28 mouse cellular contexts compared by ENCODE assay signal in the genomic region with DNA sequence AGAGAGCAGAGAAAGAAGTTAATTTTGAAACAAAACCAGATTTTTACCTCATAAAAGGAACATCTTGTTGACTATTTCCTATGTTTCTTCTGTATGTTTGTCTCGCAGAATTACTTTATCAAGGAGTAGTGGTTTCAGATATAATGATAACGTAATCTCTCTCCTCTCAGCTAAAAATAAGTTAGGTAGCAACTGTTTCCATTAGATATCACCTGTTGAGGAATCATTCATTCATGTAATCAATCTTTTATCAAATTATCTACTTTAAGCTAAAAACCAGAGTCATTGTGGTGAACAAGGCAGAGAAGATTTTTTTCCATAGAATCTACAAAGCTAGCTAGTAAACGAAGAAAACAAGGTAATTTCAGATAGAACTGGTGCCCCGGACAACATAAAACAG. TPM values are rescaled to one million over a fixed set of nuclear protein-coding genes. Genes with fewer than 3 reads are reported as not detected.
"Had no signal": no experiment of that assay in that cellular context is flagged by ENCODE, and none has a peak within 500 bp of the region (broad histone marks: within the 10 kb centered on the region; RNA-seq: fewer than 3 reads in every experiment).

No protein-coding gene starts in this region.

- H3K9ac ChIP-seq: embryonic facial prominence, embryonic 12.5 days; embryonic facial prominence, embryonic 13.5 days; embryonic facial prominence, embryonic 15.5 days; forebrain, embryonic 12.5 days; forebrain, embryonic 13.5 days; forebrain, embryonic 15.5 days; forebrain, postnatal 0 days had no signal

- H3K27me3 ChIP-seq: embryonic facial prominence, embryonic 12.5 days; embryonic facial prominence, embryonic 13.5 days; embryonic facial prominence, embryonic 15.5 days; forebrain, embryonic 12.5 days; forebrain, embryonic 13.5 days; forebrain, embryonic 15.5 days had no signal

- H3K36me3 ChIP-seq: embryonic facial prominence, embryonic 10.5 days; embryonic facial prominence, embryonic 12.5 days; embryonic facial prominence, embryonic 13.5 days; embryonic facial prominence, embryonic 15.5 days; forebrain, embryonic 10.5 days; forebrain, embryonic 12.5 days; forebrain, embryonic 15.5 days; heart, embryonic 10.5 days had no signal

- H3K4me1 ChIP-seq: embryonic facial prominence, embryonic 10.5 days; embryonic facial prominence, embryonic 12.5 days; embryonic facial prominence, embryonic 13.5 days; embryonic facial prominence, embryonic 15.5 days; forebrain, embryonic 10.5 days; forebrain, embryonic 12.5 days; forebrain, embryonic 13.5 days; forebrain, embryonic 15.5 days; heart, embryonic 10.5 days had no signal

- H3K4me3 ChIP-seq: embryonic facial prominence, embryonic 10.5 days; embryonic facial prominence, embryonic 12.5 days; embryonic facial prominence, embryonic 13.5 days; embryonic facial prominence, embryonic 15.5 days; erythroblast, embryonic 14.5 days; forebrain, embryonic 10.5 days; forebrain, embryonic 12.5 days; forebrain, embryonic 13.5 days; forebrain, embryonic 15.5 days; gastrocnemius, adult 2 months; heart, adult 2 months; heart, embryonic 10.5 days had no signal

- H3K27ac ChIP-seq: embryonic facial prominence, embryonic 10.5 days; embryonic facial prominence, embryonic 12.5 days; embryonic facial prominence, embryonic 13.5 days; embryonic facial prominence, embryonic 15.5 days; forebrain, embryonic 10.5 days; forebrain, embryonic 12.5 days; forebrain, embryonic 13.5 days; forebrain, embryonic 15.5 days; gastrocnemius, adult 2 months; heart, adult 2 months; heart, embryonic 10.5 days had no signal

- H3K9me3 ChIP-seq: embryonic facial prominence, embryonic 10.5 days; embryonic facial prominence, embryonic 12.5 days; embryonic facial prominence, embryonic 13.5 days; embryonic facial prominence, embryonic 15.5 days; forebrain, embryonic 10.5 days; forebrain, embryonic 12.5 days; forebrain, embryonic 13.5 days; forebrain, embryonic 15.5 days; heart, embryonic 10.5 days had no signal

- DNase-seq: cerebellum, adult 9-11 months; cerebellum, postnatal 10 days; cerebellum, postnatal 14 days; cerebellum, postnatal 25 days; cerebellum, postnatal 36 days; embryo, embryonic 11 days; forebrain, postnatal 0 days; gastrocnemius, adult 2 months; gastrocnemius, postnatal 10 days; gastrocnemius, postnatal 14 days; gastrocnemius, postnatal 25 days; gastrocnemius, postnatal 36 days; heart, adult 11 months; heart, adult 18-20 months; heart, adult 2 months had no signal

RNA-seq across cellular contexts. Expression of a gene that starts 28.6 kb away (rescaled TPM):
- total RNA-seq: forebrain, postnatal 0 days; gastrocnemius, adult 18-20 months; gastrocnemius, adult 2 months; gastrocnemius, adult 8-10 months; gastrocnemius, postnatal 14 days; gastrocnemius, postnatal 25 days; gastrocnemius, postnatal 36 days; heart, adult 18-20 months; heart, adult 8-10 months had no signal
- polyA plus RNA-seq: embryonic facial prominence, embryonic 13.5 days; erythroblast, embryonic 14.5 days; forebrain, embryonic 12.5 days; forebrain, embryonic 15.5 days; forebrain, postnatal 0 days; heart, adult 2 months had no signal
